Mouse (Mus musculus): ENCODE measurements around the gene Zfp982. TPM values are rescaled to one million over a fixed set of nuclear protein-coding genes. Genes with fewer than 3 reads are reported as not detected.

The Zfp982 gene
- polyA plus RNA-seq (2014; fragmentation: Illumina TruSeq; extraction: RNeasy Lipid Tissue Mini Kit (QIAGEN cat#74804); ENCODE audit: low read depth, low replicate concordance): 82.1 TPM

DNA sequence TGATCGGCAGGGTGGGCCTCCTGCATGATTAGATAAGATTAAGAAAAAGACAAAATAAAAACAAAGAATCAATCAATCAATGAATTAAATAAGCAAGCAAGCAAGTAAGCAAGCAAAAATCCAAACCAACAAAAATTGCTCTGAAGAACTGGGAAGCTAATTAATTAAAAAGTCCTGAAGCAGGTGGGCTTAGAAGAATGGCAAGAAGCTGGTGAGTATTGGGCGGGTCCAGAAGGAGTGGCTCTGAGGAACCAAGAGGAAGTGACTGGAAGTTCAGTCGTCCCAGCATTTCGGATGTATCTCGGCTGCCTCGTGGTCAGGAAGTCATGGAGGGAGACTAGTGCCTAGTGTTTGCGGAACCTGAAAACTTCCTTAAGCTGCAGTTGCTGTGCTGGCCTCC lies at the start of gene Zfp982:
Zfp982 (plus strand) TSS at position 301 of the 400 bp plus-strand sequence.

DNA sequence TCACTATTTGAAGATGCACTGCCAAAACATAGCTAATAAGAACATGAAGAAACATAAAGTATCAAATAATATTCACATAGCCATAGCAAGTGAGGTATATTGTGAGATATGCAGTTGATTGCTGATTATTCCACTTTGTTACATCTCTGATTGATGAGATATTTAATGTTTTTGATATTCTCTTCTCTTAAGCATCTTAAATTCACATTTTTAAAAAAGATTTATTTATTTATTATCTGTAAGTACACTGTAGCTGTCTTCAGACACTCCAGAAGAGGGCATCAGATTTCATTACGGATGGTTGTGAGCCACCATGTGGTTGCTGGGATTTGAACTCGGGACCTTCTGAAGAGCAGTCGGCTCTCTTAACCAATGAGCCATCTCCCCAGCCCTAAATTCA lies 47.7 kb downstream of the Zfp982 start, which contains the start of gene Gm16503:
Gm16503 (plus strand) TSS at position 301 of the 400 bp plus-strand sequence.

DNA sequence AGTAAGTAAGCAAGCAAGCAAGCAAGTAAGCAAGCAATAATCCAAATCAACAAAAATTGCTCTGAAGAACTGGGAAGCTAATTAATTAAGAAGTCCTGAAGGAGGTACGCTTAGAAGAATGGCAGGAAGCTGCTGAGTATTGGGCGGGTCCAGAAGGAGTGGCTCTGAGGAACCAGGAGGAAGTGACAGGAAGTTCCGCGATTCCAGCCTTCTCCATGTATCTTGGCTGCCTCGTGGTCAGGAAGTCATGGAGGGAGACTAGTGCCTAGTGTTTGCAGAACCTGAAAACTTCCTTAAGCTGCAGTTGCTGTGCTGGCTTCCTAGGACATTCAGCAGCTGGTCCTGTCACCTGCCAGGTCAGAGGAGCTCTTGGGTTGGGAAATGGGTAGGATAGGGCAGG lies 60.9 kb downstream of the Zfp982 start, which contains the start of gene Zfp985:
Zfp985 (plus strand) TSS at position 207 of the 400 bp plus-strand sequence.

Other genes starting within 250 kb of the Zfp982 start
- 0.29 TPM for gene Zfp988, start 186.7 kb upstream of the Zfp982 start, polyA plus RNA-seq (2014; fragmentation: Illumina TruSeq; extraction: RNeasy Lipid Tissue Mini Kit (QIAGEN cat#74804); ENCODE audit: low read depth, low replicate concordance)
- 1.8 TPM for gene Zfp978, start 131.1 kb upstream of the Zfp982 start, polyA plus RNA-seq (2014; fragmentation: Illumina TruSeq; extraction: RNeasy Lipid Tissue Mini Kit (QIAGEN cat#74804); ENCODE audit: low read depth, low replicate concordance)
- 1.2 TPM for gene Gm16503, start 47.8 kb downstream of the Zfp982 start, polyA plus RNA-seq (2014; fragmentation: Illumina TruSeq; extraction: RNeasy Lipid Tissue Mini Kit (QIAGEN cat#74804); ENCODE audit: low read depth, low replicate concordance)
- gene Zfp985, start 60.9 kb downstream of the Zfp982 start, polyA plus RNA-seq (2014; fragmentation: Illumina TruSeq; extraction: RNeasy Lipid Tissue Mini Kit (QIAGEN cat#74804); ENCODE audit: low read depth, low replicate concordance): not detected
- gene Zfp979, start 150.1 kb downstream of the Zfp982 start, polyA plus RNA-seq (2014; fragmentation: Illumina TruSeq; extraction: RNeasy Lipid Tissue Mini Kit (QIAGEN cat#74804); ENCODE audit: low read depth, low replicate concordance): 55.8 TPM
- not detected for gene Zfp534, start 210.1 kb downstream of the Zfp982 start, polyA plus RNA-seq (2014; fragmentation: Illumina TruSeq; extraction: RNeasy Lipid Tissue Mini Kit (QIAGEN cat#74804); ENCODE audit: low read depth, low replicate concordance)

All from adrenal gland, adult 10 weeks (tissue).